ENCODE assay signal across 8 mouse cellular contexts in the genomic region with DNA sequence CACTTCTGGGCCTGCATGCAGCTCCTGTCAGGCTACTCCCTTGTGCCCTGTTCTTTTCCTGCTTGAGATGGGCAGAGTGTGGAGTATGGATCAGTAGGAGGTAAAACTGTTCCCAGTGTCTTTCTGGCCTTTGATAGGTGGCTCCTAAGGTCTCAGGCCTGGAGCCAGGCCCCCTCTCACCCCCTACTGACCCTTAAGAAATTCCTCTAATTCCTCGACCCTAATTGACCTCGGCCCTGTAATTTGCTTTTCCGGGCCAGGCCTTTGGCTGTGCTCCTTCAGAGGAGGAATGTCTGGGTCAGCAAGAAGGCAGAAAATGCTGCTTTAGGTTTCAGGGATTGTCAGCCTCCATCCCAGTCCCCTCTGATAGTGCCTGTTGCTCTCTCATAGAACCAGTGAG. TPM values are rescaled to one million over a fixed set of nuclear protein-coding genes. Genes with fewer than 3 reads are reported as not detected.
DNase-seq lines count a peak whose midpoint lies in the region; ATAC-seq and TF ChIP-seq lines count a peak whose summit lies in the region.

No protein-coding gene starts in this region.

- H3K36me3 ChIP-seq in forebrain, embryonic 12.5 days (replicated peaks): no peaks in the 10 kb centered on the region
- no peaks in the 10 kb centered on the region for H3K36me3 ChIP-seq in forebrain, postnatal 0 days (ENCODE audit: insufficient read depth)
- no peaks in the 10 kb centered on the region for H3K36me3 ChIP-seq in midbrain, embryonic 10.5 days
- no peaks in the 10 kb centered on the region for H3K36me3 ChIP-seq in midbrain, embryonic 13.5 days
- no peaks in the 10 kb centered on the region for H3K36me3 ChIP-seq in kidney, embryonic 16.5 days (ENCODE audit: insufficient read depth, low read length)
- H3K36me3 ChIP-seq in small intestine, adult 2 months (ENCODE audit: control insufficient read depth, insufficient read depth, low read length): no peaks in the 10 kb centered on the region

- no peak overlapping the region for H3K4me2 ChIP-seq in forebrain, embryonic 12.5 days
- H3K4me2 ChIP-seq in forebrain, postnatal 0 days (ENCODE audit: low read depth): no peak overlapping the region
- no peak overlapping the region for H3K4me2 ChIP-seq in midbrain, embryonic 13.5 days (replicated peaks)
- no peak overlapping the region for H3K4me2 ChIP-seq in kidney, embryonic 16.5 days (replicated peaks; ENCODE audit: low read depth, low read length)

- 7% methylated on average over 3 of the region's 3 CpGs for WGBS in forebrain, embryonic 12.5 days
- 12% methylated on average over 3 of the region's 3 CpGs for WGBS in forebrain, postnatal 0 days
- WGBS in midbrain, embryonic 10.5 days: 3% methylated on average over 3 of the region's 3 CpGs
- WGBS in midbrain, embryonic 13.5 days: 13% methylated on average over 3 of the region's 3 CpGs
- WGBS in kidney, embryonic 16.5 days: 15% methylated on average over 3 of the region's 3 CpGs
- 75% methylated on average over 3 of the region's 3 CpGs for WGBS in small intestine, adult 2 months

- no peak overlapping the region for H3K9ac ChIP-seq in forebrain, embryonic 12.5 days
- H3K9ac ChIP-seq in forebrain, postnatal 0 days: no peak overlapping the region
- no peak overlapping the region for H3K9ac ChIP-seq in midbrain, embryonic 13.5 days (replicated peaks)
- H3K9ac ChIP-seq in kidney, embryonic 16.5 days (replicated peaks; ENCODE audit: low read length): no peak overlapping the region

- H3K4me3 ChIP-seq in forebrain, embryonic 12.5 days (replicated peaks): no peak overlapping the region
- H3K4me3 ChIP-seq in forebrain, postnatal 0 days (ENCODE audit: low read depth, low read length): no peak overlapping the region
- H3K4me3 ChIP-seq in midbrain, embryonic 10.5 days: no peak overlapping the region
- H3K4me3 ChIP-seq in midbrain, embryonic 13.5 days (replicated peaks): no peak overlapping the region
- no peak overlapping the region for H3K4me3 ChIP-seq in kidney, embryonic 16.5 days (ENCODE audit: low read length)
- H3K4me3 ChIP-seq in small intestine, adult 2 months (ENCODE audit: low read depth, low read length): no peak overlapping the region

- H3K27ac ChIP-seq in forebrain, embryonic 12.5 days: peak overlapping the region; percentile 38; the same call in 1 of the 2 replicates
- H3K27ac ChIP-seq in forebrain, postnatal 0 days (ENCODE audit: low read depth, low read length): no peak overlapping the region
- peak overlapping the region; percentile 93 for H3K27ac ChIP-seq in midbrain, embryonic 10.5 days (replicated peaks)
- no peak overlapping the region for H3K27ac ChIP-seq in midbrain, embryonic 13.5 days
- peak overlapping the region; percentile 45; the same call in 1 of the 2 replicates for H3K27ac ChIP-seq in kidney, embryonic 16.5 days (ENCODE audit: low read length)
- peak overlapping the region; percentile 63 for H3K27ac ChIP-seq in small intestine, adult 2 months (ENCODE audit: insufficient read depth, low read depth, low read length)

- TF ChIP-seq POLR2A in small intestine, adult 2 months (IDR thresholded peaks at IDR 0.05; ENCODE audit: low read depth, low read length): no peak

- H3K9me3 ChIP-seq in forebrain, embryonic 12.5 days: no peaks in the 10 kb centered on the region
- no peaks in the 10 kb centered on the region for H3K9me3 ChIP-seq in forebrain, postnatal 0 days (ENCODE audit: low read length)
- no peaks in the 10 kb centered on the region for H3K9me3 ChIP-seq in midbrain, embryonic 10.5 days (replicated peaks)
- H3K9me3 ChIP-seq in midbrain, embryonic 13.5 days: no peaks in the 10 kb centered on the region
- H3K9me3 ChIP-seq in kidney, embryonic 16.5 days (ENCODE audit: low read length): no peaks in the 10 kb centered on the region

- peaks cover 87% of the 10 kb centered on the region for H3K4me1 ChIP-seq in forebrain, embryonic 12.5 days
- H3K4me1 ChIP-seq in forebrain, postnatal 0 days (ENCODE audit: insufficient read depth): peaks cover 11% of the 10 kb centered on the region
- peaks cover 95% of the 10 kb centered on the region for H3K4me1 ChIP-seq in midbrain, embryonic 10.5 days
- H3K4me1 ChIP-seq in midbrain, embryonic 13.5 days (replicated peaks): peaks cover 91% of the 10 kb centered on the region
- peaks cover 47% of the 10 kb centered on the region for H3K4me1 ChIP-seq in kidney, embryonic 16.5 days (ENCODE audit: insufficient read depth, low read length)
- peaks cover 7% of the 10 kb centered on the region; the same call in 1 of the 2 replicates for H3K4me1 ChIP-seq in small intestine, adult 2 months (ENCODE audit: control insufficient read depth, insufficient read depth, insufficient read length, low read length)

- TF ChIP-seq CTCF in forebrain, postnatal 0 days (IDR thresholded peaks at IDR 0.05; ENCODE audit: low read depth): no peak
- no peak for TF ChIP-seq CTCF in small intestine, adult 2 months (IDR thresholded peaks at IDR 0.05; ENCODE audit: extremely low read depth, insufficient read length, insufficient replicate concordance, low read depth, low read length)

- H3K27me3 ChIP-seq in forebrain, embryonic 12.5 days: no peaks in the 10 kb centered on the region
- H3K27me3 ChIP-seq in forebrain, postnatal 0 days (ENCODE audit: insufficient read depth, low read length): no peaks in the 10 kb centered on the region
- H3K27me3 ChIP-seq in midbrain, embryonic 10.5 days (ENCODE audit: low read depth, poor library complexity, severe bottlenecking): no peaks in the 10 kb centered on the region
- no peaks in the 10 kb centered on the region for H3K27me3 ChIP-seq in midbrain, embryonic 13.5 days
- H3K27me3 ChIP-seq in kidney, embryonic 16.5 days (ENCODE audit: insufficient read depth, low read length): no peaks in the 10 kb centered on the region
- no peaks in the 10 kb centered on the region for H3K27me3 ChIP-seq in small intestine, adult 2 months (ENCODE audit: control insufficient read depth, insufficient read depth, low read length)

- no peak for DNase-seq in forebrain, postnatal 0 days
- DNase-seq in midbrain, embryonic 10.5 days (ENCODE audit: low spot score): peak; percentile 24
- no peak for DNase-seq in ovary, postnatal 14 days (ENCODE audit: low spot score)
- DNase-seq in urinary bladder, adult 2 months (ENCODE audit: low spot score): no peak

- ATAC-seq in forebrain, embryonic 12.5 days (ENCODE audit: low FRiP score): no peak
- no peak for ATAC-seq in forebrain, postnatal 0 days
- no peak for ATAC-seq in midbrain, embryonic 13.5 days
- no peak for ATAC-seq in kidney, embryonic 16.5 days (ENCODE audit: low FRiP score, low TSS enrichment)

RNA-seq across cellular contexts. Expression of gene Arvcf, which starts 35.8 kb away (rescaled TPM):
- 115 and 126 TPM in 2 replicates for polyA plus RNA-seq in forebrain, embryonic 12.5 days (2016; fragmentation: Nextera tagmentation; extraction: Ambion mirVana)
- 103 and 120 TPM in 2 replicates for total RNA-seq in forebrain, postnatal 0 days (2014; rRNA removed)
- 31.2 and 42.8 TPM in 2 replicates for polyA plus RNA-seq in forebrain, postnatal 0 days (2015; fragmentation: Nextera tagmentation; extraction: Ambion mirVana)
- 110 and 133 TPM in 2 replicates for polyA plus RNA-seq in midbrain, embryonic 10.5 days (2016; fragmentation: Nextera tagmentation; extraction: Ambion mirVana)
- 109 and 111 TPM in 2 replicates for polyA plus RNA-seq in midbrain, embryonic 13.5 days (2015; fragmentation: Nextera tagmentation; extraction: Ambion mirVana)
- 31.0 and 31.2 TPM in 2 replicates for polyA plus RNA-seq in kidney, embryonic 16.5 days (2015; fragmentation: Nextera tagmentation; extraction: Ambion mirVana)
- polyA plus RNA-seq in small intestine, adult 2 months (2012; rRNA removed): 10.7 and 17.1 TPM in 2 replicates
- 15.6 and 17.3 TPM in 2 replicates for polyA plus RNA-seq in urinary bladder, adult 2 months (2012; rRNA removed)

RNA-seq across cellular contexts. Expression of gene Tango2, which starts 35.9 kb away (rescaled TPM):
- polyA plus RNA-seq in forebrain, embryonic 12.5 days (2016; fragmentation: Nextera tagmentation; extraction: Ambion mirVana): 40.7 and 41.5 TPM in 2 replicates
- 25.5 and 43.0 TPM in 2 replicates for total RNA-seq in forebrain, postnatal 0 days (2014; rRNA removed)
- 69.9 and 75.9 TPM in 2 replicates for polyA plus RNA-seq in forebrain, postnatal 0 days (2015; fragmentation: Nextera tagmentation; extraction: Ambion mirVana)
- 40.1 and 45.2 TPM in 2 replicates for polyA plus RNA-seq in midbrain, embryonic 10.5 days (2016; fragmentation: Nextera tagmentation; extraction: Ambion mirVana)
- 63.1 and 66.5 TPM in 2 replicates for polyA plus RNA-seq in midbrain, embryonic 13.5 days (2015; fragmentation: Nextera tagmentation; extraction: Ambion mirVana)
- 29.1 and 31.0 TPM in 2 replicates for polyA plus RNA-seq in kidney, embryonic 16.5 days (2015; fragmentation: Nextera tagmentation; extraction: Ambion mirVana)
- 32.2 and 78.0 TPM in 2 replicates for polyA plus RNA-seq in small intestine, adult 2 months (2012; rRNA removed)
- polyA plus RNA-seq in urinary bladder, adult 2 months (2012; rRNA removed): 36.6 and 43.0 TPM in 2 replicates

RNA-seq across cellular contexts. Expression of gene Txnrd2, which starts 42.4 kb away (rescaled TPM):
- 23.3 and 23.7 TPM in 2 replicates for polyA plus RNA-seq in forebrain, embryonic 12.5 days (2016; fragmentation: Nextera tagmentation; extraction: Ambion mirVana)
- 9.7 and 11.5 TPM in 2 replicates for total RNA-seq in forebrain, postnatal 0 days (2014; rRNA removed)
- 28.0 and 34.4 TPM in 2 replicates for polyA plus RNA-seq in forebrain, postnatal 0 days (2015; fragmentation: Nextera tagmentation; extraction: Ambion mirVana)
- polyA plus RNA-seq in midbrain, embryonic 10.5 days (2016; fragmentation: Nextera tagmentation; extraction: Ambion mirVana): 30.6 and 30.7 TPM in 2 replicates
- 25.9 and 28.6 TPM in 2 replicates for polyA plus RNA-seq in midbrain, embryonic 13.5 days (2015; fragmentation: Nextera tagmentation; extraction: Ambion mirVana)
- polyA plus RNA-seq in kidney, embryonic 16.5 days (2015; fragmentation: Nextera tagmentation; extraction: Ambion mirVana): 33.7 and 35.2 TPM in 2 replicates
- polyA plus RNA-seq in small intestine, adult 2 months (2012; rRNA removed): 12.5 and 19.5 TPM in 2 replicates
- 16.5 and 21.5 TPM in 2 replicates for polyA plus RNA-seq in urinary bladder, adult 2 months (2012; rRNA removed)

RNA-seq across cellular contexts. Expression of gene Comt, which starts 42.9 kb away (rescaled TPM):
- 53.5 and 54.2 TPM in 2 replicates for polyA plus RNA-seq in forebrain, embryonic 12.5 days (2016; fragmentation: Nextera tagmentation; extraction: Ambion mirVana)
- total RNA-seq in forebrain, postnatal 0 days (2014; rRNA removed): 65.6 and 68.4 TPM in 2 replicates
- 79.9 and 105 TPM in 2 replicates for polyA plus RNA-seq in forebrain, postnatal 0 days (2015; fragmentation: Nextera tagmentation; extraction: Ambion mirVana)
- polyA plus RNA-seq in midbrain, embryonic 10.5 days (2016; fragmentation: Nextera tagmentation; extraction: Ambion mirVana): 62.0 and 66.0 TPM in 2 replicates
- polyA plus RNA-seq in midbrain, embryonic 13.5 days (2015; fragmentation: Nextera tagmentation; extraction: Ambion mirVana): 75.7 and 78.8 TPM in 2 replicates
- 119 and 127 TPM in 2 replicates for polyA plus RNA-seq in kidney, embryonic 16.5 days (2015; fragmentation: Nextera tagmentation; extraction: Ambion mirVana)
- polyA plus RNA-seq in small intestine, adult 2 months (2012; rRNA removed): 127 and 214 TPM in 2 replicates
- polyA plus RNA-seq in urinary bladder, adult 2 months (2012; rRNA removed): 169 and 205 TPM in 2 replicates

Comparison
In these comparisons a context has a peak if more than half of its experiments do, and no peak if none do; other contexts are left out.
1. H3K27ac ChIP-seq: peak in forebrain, embryonic 12.5 days (single experiment), midbrain, embryonic 10.5 days (single experiment), kidney, embryonic 16.5 days (single experiment) and small intestine, adult 2 months (single experiment); none in forebrain, postnatal 0 days (single experiment) and midbrain, embryonic 13.5 days (single experiment).